Mouse (Mus musculus): ENCODE data around the gene Ttyh3.

- TF ChIP-seq CTCF (IDR thresholded peaks at IDR 0.05; ENCODE audit: low read depth): peak; percentile 77
- no peak for TF ChIP-seq EP300 (IDR thresholded peaks at IDR 0.05; ENCODE audit: low read depth)
Observed at GRCm38 (mm10) chr5:140628995-140629394, 19.8 kb downstream of the Ttyh3 start.

Data from liver, postnatal 0 days (tissue).